In genomic region chr11:93098933-93099381, GRCm38 (mm10) we compare ENCODE assay signal across 8 mouse cellular contexts. TPM values are rescaled to one million over a fixed set of nuclear protein-coding genes. Genes with fewer than 3 reads are reported as not detected.
A peak's percentile ranks its signal among the peaks of the same experiment; 100 is the strongest.
DNase-seq lines count a peak whose midpoint lies in the region; ATAC-seq lines count a peak whose summit lies in the region.

No protein-coding gene starts in this region.

- no peak overlapping the region for H3K27ac ChIP-seq in limb, embryonic 12.5 days

- H3K27me3 ChIP-seq in limb, embryonic 12.5 days: peaks cover 71% of the 10 kb centered on the region

- DNase-seq in layer of hippocampus, adult 11-12 months (ENCODE audit: low spot score): peak; percentile 29
- no peak for DNase-seq in layer of hippocampus, adult 9-11 months
- peak; percentile 83 for DNase-seq in cerebellum, adult 9-10 months
- peak; percentile 67 for DNase-seq in right cerebral cortex, postnatal 4 days
- no peak for DNase-seq in urinary bladder, postnatal 36 days (ENCODE audit: low spot score in 2 of 2)
- no peak for DNase-seq in ovary, postnatal 14 days (ENCODE audit: low spot score)

- no peak overlapping the region for H3K9ac ChIP-seq in limb, embryonic 12.5 days (replicated peaks)

- H3K4me3 ChIP-seq in limb, embryonic 12.5 days (replicated peaks): peak overlapping the region; percentile 40

- under 1% methylated on average over 37 of the region's 37 CpGs for WGBS in limb, embryonic 12.5 days

- peaks cover 14% of the 10 kb centered on the region for H3K4me1 ChIP-seq in limb, embryonic 12.5 days (replicated peaks)

- H3K4me2 ChIP-seq in limb, embryonic 12.5 days: peak overlapping the region; percentile 70

- H3K9me3 ChIP-seq in limb, embryonic 12.5 days: no peaks in the 10 kb centered on the region

- H3K36me3 ChIP-seq in limb, embryonic 12.5 days: no peaks in the 10 kb centered on the region

- ATAC-seq in frontal cortex, adult (ENCODE audit: low TSS enrichment): 0 out of 2 replicates have a peak, but pooled peaks have one; percentile 2
- ATAC-seq in limb, embryonic 12.5 days (ENCODE audit: insufficient number of reproducible peaks, insufficient read depth, low FRiP score, low TSS enrichment, low read depth): no peak

RNA-seq across cellular contexts. Expression of gene Car10, which starts 1.1 kb away (rescaled TPM):
- 0.29 and 0.56 TPM in 2 replicates for polyA plus RNA-seq in limb, embryonic 12.5 days (2016; fragmentation: Nextera tagmentation; extraction: Ambion mirVana)

Comparison
In these comparisons a context has a peak if more than half of its experiments do, and no peak if none do; other contexts are left out.
1. DNase-seq: peak in layer of hippocampus, adult 11-12 months (single experiment), cerebellum, adult 9-10 months (single experiment) and right cerebral cortex, postnatal 4 days (single experiment); none in layer of hippocampus, adult 9-11 months (single experiment), urinary bladder, postnatal 36 days (0 of 2) and ovary, postnatal 14 days (single experiment).